19 mouse cellular contexts compared by ENCODE assay signal in the genomic region with DNA sequence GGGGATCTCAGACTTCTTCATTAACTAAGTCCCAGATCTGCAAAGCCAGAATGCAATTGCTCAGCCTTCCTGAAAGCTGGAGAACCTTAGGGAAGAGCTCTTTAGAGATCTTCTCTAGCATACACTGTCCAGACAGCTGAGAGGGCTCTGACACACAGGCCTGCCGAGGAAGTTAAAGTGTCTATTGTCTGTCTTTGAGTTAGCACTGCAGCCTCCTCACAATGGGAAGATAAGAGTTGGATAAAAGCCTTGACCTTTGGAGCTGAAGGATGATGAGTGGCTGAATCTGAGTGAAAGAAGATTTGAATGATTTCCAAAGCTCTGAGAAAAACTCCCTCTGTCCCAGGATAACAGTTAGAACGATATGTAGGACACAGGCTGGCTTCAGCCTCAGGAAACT. TPM values are rescaled to one million over a fixed set of nuclear protein-coding genes. Genes with fewer than 3 reads are reported as not detected.
A peak's percentile ranks its signal among the peaks of the same experiment; 100 is the strongest.
DNase-seq lines count a peak whose midpoint lies in the region.
"Had no signal": no experiment of that assay in that cellular context is flagged by ENCODE, and none has a peak within 500 bp of the region (broad histone marks: within the 10 kb centered on the region; RNA-seq: fewer than 3 reads in every experiment).

A gene (plus strand): TSS at position 64 of the 400 bp plus-strand sequence.

- peak; percentile 4 for DNase-seq in embryo, embryonic 10 days (ENCODE audit: low spot score)
- no peak for DNase-seq in embryo, embryonic 9.5 days (ENCODE audit: extremely low spot score)
- DNase-seq in testis, postnatal 14 days (ENCODE audit: low spot score), result peak; percentile 27
- no peak for DNase-seq in testis, postnatal 10 days (ENCODE audit: low spot score)
- peak; percentile 25 for DNase-seq in adrenal gland, adult 8-10 months
- peak; percentile 22 to 38 for DNase-seq in adrenal gland, postnatal 36 days
- DNase-seq in spleen, postnatal 14 days (ENCODE audit: low spot score in 2 of 2), result no peak
- DNase-seq in right cerebral cortex, postnatal 14 days, result no peak
- DNase-seq: cerebellum, adult 11 months; cerebellum, adult 9-10 months; cerebellum, postnatal 25 days; gastrocnemius, postnatal 36 days; heart, adult 11 months; heart, postnatal 10 days; kidney, adult 2 months had no signal

RNA-seq across cellular contexts. Expression of the gene that starts here (rescaled TPM):
- total RNA-seq in adrenal gland, adult 8-10 months (2022), result not detected
- not detected for total RNA-seq in adrenal gland, postnatal 36 days (2021)
- total RNA-seq: adrenal gland, adult 18-20 months; gastrocnemius, adult 8-10 months; gastrocnemius, postnatal 36 days; heart, postnatal 10 days; hematopoietic stem cell, adult 5-6 weeks; MEL had no signal

Comparison
In these comparisons a context has a peak if more than half of its experiments do, and no peak if none do; other contexts are left out.
1. DNase-seq: peak in embryo, embryonic 10 days (single experiment) and testis, postnatal 14 days (single experiment); none in embryo, embryonic 9.5 days (single experiment), testis, postnatal 10 days (single experiment), spleen, postnatal 14 days (0 of 2) and right cerebral cortex, postnatal 14 days (single experiment).
2. Peak in DNase-seq in adrenal gland, adult 8-10 months; RNA of the gene not detected or under 1 TPM.
3. Peak in DNase-seq in adrenal gland, postnatal 36 days; RNA of the gene not detected or under 1 TPM.